Comparison of ENCODE assay signal across 10 mouse cellular contexts in genomic region chr5:113173318-113173717, GRCm38 (mm10). TPM values are rescaled to one million over a fixed set of nuclear protein-coding genes. Genes with fewer than 3 reads are reported as not detected.
DNase-seq lines count a peak whose midpoint lies in the region; ATAC-seq and TF ChIP-seq lines count a peak whose summit lies in the region.
"Had no signal": no experiment of that assay in that cellular context is flagged by ENCODE, and none has a peak within 500 bp of the region (broad histone marks: within the 10 kb centered on the region; RNA-seq: fewer than 3 reads in every experiment).

No protein-coding gene starts in this region.

- DNase-seq in kidney, adult 2 months: peak; percentile 74
- DNase-seq in NIH3T3 (ENCODE audit: low read depth): peak; percentile 46
- DNase-seq in cerebellum, postnatal 14 days: peak; percentile 82 to 88
- DNase-seq in left cerebral cortex, postnatal 14 days (ENCODE audit: low spot score in 2 of 2): peak; percentile 81 to 82
- DNase-seq in testis, postnatal 10 days (ENCODE audit: low spot score): peak; percentile 87

- H3K36me3 ChIP-seq in kidney, adult 2 months (ENCODE audit: control insufficient read depth, insufficient read depth, low read length): no peaks in the 10 kb centered on the region
- H3K36me3 ChIP-seq in kidney, embryonic 15.5 days: peaks cover 6% of the 10 kb centered on the region; the same call in 1 of the 2 replicates
- H3K36me3 ChIP-seq in heart, embryonic 13.5 days: no peaks in the 10 kb centered on the region
- H3K36me3 ChIP-seq: embryonic facial prominence, embryonic 12.5 days; lung, embryonic 15.5 days had no signal

- H3K9ac ChIP-seq in kidney, embryonic 15.5 days: no peak overlapping the region
- peak overlapping the region; percentile 54; the same call in 1 of the 2 replicates for H3K9ac ChIP-seq in heart, embryonic 13.5 days
- H3K9ac ChIP-seq: embryonic facial prominence, embryonic 12.5 days; lung, embryonic 15.5 days had no signal

- no peak overlapping the region for H3K27ac ChIP-seq in kidney, adult 2 months (ENCODE audit: insufficient read depth, low read depth, low read length)
- H3K27ac ChIP-seq in kidney, embryonic 15.5 days: no peak overlapping the region
- H3K27ac ChIP-seq in heart, embryonic 13.5 days (replicated peaks): no peak overlapping the region
- H3K27ac ChIP-seq: embryonic facial prominence, embryonic 12.5 days; lung, embryonic 15.5 days had no signal

- no peak for ATAC-seq in kidney, embryonic 15.5 days (replicated peaks; ENCODE audit: low FRiP score)
- no peak for ATAC-seq in heart, embryonic 13.5 days (ENCODE audit: extremely low read depth, insufficient number of reproducible peaks, low FRiP score, low TSS enrichment)
- peak; percentile 86 for ATAC-seq in monocyte, adult 5-6 weeks (replicated peaks; ENCODE audit: insufficient number of reproducible peaks, low FRiP score, low TSS enrichment, poor library complexity, severe bottlenecking)

- TF ChIP-seq POLR2A in kidney, adult 2 months (IDR thresholded peaks at IDR 0.05; ENCODE audit: low read depth, low read length): no peak

- no peak overlapping the region for H3K4me3 ChIP-seq in kidney, adult 2 months (ENCODE audit: insufficient read depth, low read depth, low read length)
- no peak overlapping the region for H3K4me3 ChIP-seq in kidney, embryonic 15.5 days (replicated peaks)
- H3K4me3 ChIP-seq in heart, embryonic 13.5 days: no peak overlapping the region
- H3K4me3 ChIP-seq: embryonic facial prominence, embryonic 12.5 days; lung, embryonic 15.5 days had no signal

- peak; percentile 91 for TF ChIP-seq CTCF in kidney, adult 2 months (conservative IDR thresholded peaks at IDR 0.05; ENCODE audit: insufficient read depth, insufficient read length, low read depth, low read length)

- H3K4me2 ChIP-seq in kidney, embryonic 15.5 days: no peak overlapping the region
- no peak overlapping the region for H3K4me2 ChIP-seq in heart, embryonic 13.5 days
- H3K4me2 ChIP-seq: embryonic facial prominence, embryonic 12.5 days; lung, embryonic 15.5 days had no signal

- H3K4me1 ChIP-seq in kidney, adult 2 months (ENCODE audit: control insufficient read depth, insufficient read depth, low read length): no peaks in the 10 kb centered on the region
- H3K4me1 ChIP-seq in kidney, embryonic 15.5 days: 0 out of 2 replicates have a peak, but pooled peaks cover 6% of the 10 kb centered on the region
- H3K4me1 ChIP-seq in heart, embryonic 13.5 days: 0 out of 2 replicates have a peak, but pooled peaks cover 6% of the 10 kb centered on the region
- H3K4me1 ChIP-seq: embryonic facial prominence, embryonic 12.5 days; lung, embryonic 15.5 days had no signal

- H3K9me3 ChIP-seq in kidney, embryonic 15.5 days (replicated peaks): no peaks in the 10 kb centered on the region
- H3K9me3 ChIP-seq in heart, embryonic 13.5 days: peaks cover 2% of the 10 kb centered on the region; the same call in 1 of the 2 replicates
- H3K9me3 ChIP-seq: embryonic facial prominence, embryonic 12.5 days; lung, embryonic 15.5 days had no signal

- 13% methylated on average over 5 of the region's 5 CpGs for WGBS in kidney, adult 2 months
- WGBS in kidney, embryonic 15.5 days: 16% methylated on average over 5 of the region's 5 CpGs
- 15% methylated on average over 5 of the region's 5 CpGs for WGBS in heart, embryonic 13.5 days

- no peaks in the 10 kb centered on the region for H3K27me3 ChIP-seq in kidney, adult 2 months (replicated peaks; ENCODE audit: control insufficient read depth, insufficient read depth, low read length)
- no peaks in the 10 kb centered on the region for H3K27me3 ChIP-seq in kidney, embryonic 15.5 days
- no peaks in the 10 kb centered on the region for H3K27me3 ChIP-seq in heart, embryonic 13.5 days (replicated peaks)
- H3K27me3 ChIP-seq: embryonic facial prominence, embryonic 12.5 days; lung, embryonic 15.5 days had no signal

- intact Hi-C loops in left cerebral cortex, postnatal 14 days (cut with DNase I): loop anchor here (5.0 kb wide), 1 partner anchor 76 kb away; no protein-coding TSS in a partner anchor

RNA-seq across cellular contexts. Expression of gene 2900026A02Rik, which starts 47.7 kb away (rescaled TPM):
- polyA plus RNA-seq in kidney, adult 2 months (2012; rRNA removed): 14.3 and 15.0 TPM in 2 replicates
- polyA plus RNA-seq in kidney, embryonic 15.5 days (2015; fragmentation: Nextera tagmentation; extraction: Ambion mirVana): 7.0 and 7.5 TPM in 2 replicates
- polyA plus RNA-seq in heart, embryonic 13.5 days (2015; fragmentation: Nextera tagmentation; extraction: Ambion mirVana): 14.4 and 14.8 TPM in 2 replicates
- total RNA-seq in left cerebral cortex, postnatal 14 days (2021): 10 to 100 TPM; 55.8 to 63.6 TPM
- total RNA-seq in monocyte, adult 5-6 weeks (2017): 3.3 to 5.9 TPM (median 3.7 TPM) in 3 replicates

RNA-seq across cellular contexts. Expression of gene Tmem211, which starts 53.4 kb away (rescaled TPM):
- polyA plus RNA-seq in kidney, adult 2 months (2012; rRNA removed): not detected in 2 replicates
- polyA plus RNA-seq in kidney, embryonic 15.5 days (2015; fragmentation: Nextera tagmentation; extraction: Ambion mirVana): 0.19 TPM in 1 of 2 replicates, not detected in the other
- polyA plus RNA-seq in heart, embryonic 13.5 days (2015; fragmentation: Nextera tagmentation; extraction: Ambion mirVana): not detected in 2 replicates
- total RNA-seq in left cerebral cortex, postnatal 14 days (2021): not detected
- not detected in 3 replicates for total RNA-seq in monocyte, adult 5-6 weeks (2017)
- polyA plus RNA-seq: lung, embryonic 15.5 days had no signal
